Mouse (Mus musculus): ENCODE measurements around the gene Fam102b. TPM values are rescaled to one million over a fixed set of nuclear protein-coding genes. Genes with fewer than 3 reads are reported as not detected.

The Fam102b gene
- polyA plus RNA-seq, 1 experiment, result 7.3 TPM

DNA sequence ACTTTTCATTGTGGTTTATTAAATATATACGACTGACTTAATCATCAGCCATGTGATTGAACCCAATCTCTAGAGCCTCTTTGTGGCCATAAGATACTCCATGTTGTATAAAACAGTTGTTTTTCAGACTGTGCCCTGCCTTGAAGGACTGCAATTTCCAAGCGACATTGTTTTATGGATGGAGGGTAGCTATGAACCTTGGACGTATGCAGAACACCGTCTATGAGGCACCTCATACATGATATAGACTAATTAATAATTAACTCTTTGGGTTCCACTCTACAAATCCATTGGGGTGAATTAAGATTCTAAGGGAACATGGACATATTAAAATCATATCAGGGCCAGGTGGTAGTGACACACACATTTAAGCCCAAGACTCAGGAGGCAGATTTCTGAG, 101.7 kb downstream of the Fam102b start:
- TF ChIP-seq CTCF (IDR thresholded peaks at IDR 0.05; ENCODE audit: low read depth, low read length) (no peak), POLR2A (IDR thresholded peaks at IDR 0.05; ENCODE audit: insufficient read depth, low read length) (no peak), EP300 (IDR thresholded peaks at IDR 0.05; ENCODE audit: insufficient read depth, low read depth, low read length) (no peak)
- Histone ChIP-seq H3K36me3 (ENCODE audit: control insufficient read depth, insufficient read depth, low read length, poor library complexity, severe bottlenecking) (no peaks in the 10 kb centered on the region), H3K27me3 (ENCODE audit: control insufficient read depth, insufficient read depth, low read length, poor library complexity, severe bottlenecking) (no peaks in the 10 kb centered on the region), H3K4me1 (ENCODE audit: control insufficient read depth, insufficient read depth, low read length) (no peaks in the 10 kb centered on the region), H3K9ac (ENCODE audit: low read depth, poor library complexity, severe bottlenecking) (no peak overlapping the region), H3K4me3 (ENCODE audit: low read depth, low read length) (no peak overlapping the region), H3K27ac (ENCODE audit: insufficient read depth, low read length) (no peak overlapping the region), H3K9me3 (replicated peaks; ENCODE audit: control insufficient read depth, insufficient read depth, low read length, poor library complexity, severe bottlenecking) (peaks cover 4% of the 10 kb centered on the region)

- H3K4me1 ChIP-seq (ENCODE audit: control insufficient read depth, insufficient read depth, low read length), result no peaks in the 10 kb centered on the region
- H3K9ac ChIP-seq (ENCODE audit: low read depth, poor library complexity, severe bottlenecking), result no peak overlapping the region
- H3K4me3 ChIP-seq (ENCODE audit: low read depth, low read length), result no peak overlapping the region
- no peak overlapping the region for H3K27ac ChIP-seq (ENCODE audit: insufficient read depth, low read length)
- H3K9me3 ChIP-seq (replicated peaks; ENCODE audit: control insufficient read depth, insufficient read depth, low read length, poor library complexity, severe bottlenecking), result no peaks in the 10 kb centered on the region
- H3K27me3 ChIP-seq (ENCODE audit: control insufficient read depth, insufficient read depth, low read length, poor library complexity, severe bottlenecking), result no peaks in the 10 kb centered on the region
- TF ChIP-seq CTCF (IDR thresholded peaks at IDR 0.05; ENCODE audit: low read depth, low read length), result no peak
- TF ChIP-seq POLR2A (IDR thresholded peaks at IDR 0.05; ENCODE audit: insufficient read depth, low read length), result no peak
- TF ChIP-seq EP300 (IDR thresholded peaks at IDR 0.05; ENCODE audit: insufficient read depth, low read depth, low read length), result no peak
- H3K36me3 ChIP-seq (ENCODE audit: control insufficient read depth, insufficient read depth, low read length, poor library complexity, severe bottlenecking), result no peaks in the 10 kb centered on the region
Observed at GRCm38 (mm10) chr3:108921822-108922221, 105.6 kb downstream of the Fam102b start.

Other genes starting within 250 kb of the Fam102b start
- gene Stxbp3, start 187.1 kb downstream of the Fam102b start, polyA plus RNA-seq (2011; ENCODE audit: insufficient read depth, insufficient read length, low read depth, missing spikeins), result 25.9 and 29.9 TPM in 2 replicates
- gene Fndc7, start 137.6 kb downstream of the Fam102b start, polyA plus RNA-seq (2011; ENCODE audit: insufficient read depth, insufficient read length, low read depth, missing spikeins), result not detected in 2 replicates
- 112 and 113 TPM in 2 replicates for gene Prpf38b, start 115.9 kb downstream of the Fam102b start, polyA plus RNA-seq (2011; ENCODE audit: insufficient read depth, insufficient read length, low read depth, missing spikeins)
- 0.43 TPM in 1 of 2 replicates, not detected in the other for gene Henmt1, start 87.7 kb downstream of the Fam102b start, polyA plus RNA-seq (2011; ENCODE audit: insufficient read depth, insufficient read length, low read depth, missing spikeins)
- not detected in 2 replicates for gene Gm9857, start 87.2 kb downstream of the Fam102b start, polyA plus RNA-seq (2011; ENCODE audit: insufficient read depth, insufficient read length, low read depth, missing spikeins)
- gene Slc25a54, start 52.9 kb upstream of the Fam102b start, polyA plus RNA-seq (2011; ENCODE audit: insufficient read depth, insufficient read length, low read depth, missing spikeins), result not detected in 2 replicates
- gene Slc25a24, start 95.5 kb upstream of the Fam102b start, polyA plus RNA-seq (2011; ENCODE audit: insufficient read depth, insufficient read length, low read depth, missing spikeins), result 16.2 TPM in 2 replicates

All from ES-Bruce4 (cell line).